In genomic region chr5:103473467-103474096, GRCm38 (mm10) we compare ENCODE assay signal across 20 mouse cellular contexts.
"Had no signal": no experiment of that assay in that cellular context is flagged by ENCODE, and none has a peak within 500 bp of the region (broad histone marks: within the 10 kb centered on the region; RNA-seq: fewer than 3 reads in every experiment).

No protein-coding gene starts in this region.

- H3K27ac ChIP-seq: layer of hippocampus, adult 2 months; liver, embryonic 12.5 days; liver, embryonic 15.5 days; lung, embryonic 15.5 days; midbrain, embryonic 10.5 days; midbrain, embryonic 13.5 days; neural tube, embryonic 13.5 days had no signal

- H3K4me3 ChIP-seq: layer of hippocampus, adult 2 months; liver, embryonic 12.5 days; liver, embryonic 15.5 days; lung, embryonic 15.5 days; megakaryocyte, embryonic 14.5 days; midbrain, embryonic 10.5 days; midbrain, embryonic 13.5 days; myocyte; neural tube, embryonic 13.5 days had no signal

- H3K9ac ChIP-seq: liver, embryonic 12.5 days; liver, embryonic 15.5 days; lung, embryonic 15.5 days; midbrain, embryonic 13.5 days; neural tube, embryonic 13.5 days had no signal

- H3K36me3 ChIP-seq: liver, embryonic 12.5 days; liver, embryonic 15.5 days; lung, embryonic 15.5 days; midbrain, embryonic 13.5 days; neural tube, embryonic 13.5 days had no signal

- DNase-seq: kidney, adult 11 months; kidney, adult 9 months; kidney, postnatal 25 days; layer of hippocampus, adult 9-11 months; liver; lung, adult 18-20 months; lung, postnatal 10 days; lung, postnatal 4 days; thymus, adult 18-20 months; thymus, postnatal 36 days had no signal

- H3K27me3 ChIP-seq: liver, embryonic 12.5 days; liver, embryonic 15.5 days; lung, embryonic 15.5 days; megakaryocyte, embryonic 14.5 days; midbrain, embryonic 13.5 days; neural tube, embryonic 13.5 days had no signal

- ATAC-seq: liver, embryonic 12.5 days; midbrain, embryonic 13.5 days; midbrain, embryonic 16.5 days had no signal

- H3K9me3 ChIP-seq: liver, embryonic 12.5 days; liver, embryonic 15.5 days; lung, embryonic 15.5 days; megakaryocyte, embryonic 14.5 days; midbrain, embryonic 10.5 days; midbrain, embryonic 13.5 days; neural tube, embryonic 13.5 days had no signal

- H3K4me2 ChIP-seq: liver, embryonic 12.5 days; liver, embryonic 15.5 days; lung, embryonic 15.5 days; midbrain, embryonic 13.5 days; neural tube, embryonic 13.5 days had no signal

- H3K4me1 ChIP-seq: liver, embryonic 12.5 days; liver, embryonic 15.5 days; lung, embryonic 15.5 days; midbrain, embryonic 10.5 days; midbrain, embryonic 13.5 days; neural tube, embryonic 13.5 days had no signal
